Comparison of ENCODE assay signal across 10 mouse cellular contexts in the genomic region with DNA sequence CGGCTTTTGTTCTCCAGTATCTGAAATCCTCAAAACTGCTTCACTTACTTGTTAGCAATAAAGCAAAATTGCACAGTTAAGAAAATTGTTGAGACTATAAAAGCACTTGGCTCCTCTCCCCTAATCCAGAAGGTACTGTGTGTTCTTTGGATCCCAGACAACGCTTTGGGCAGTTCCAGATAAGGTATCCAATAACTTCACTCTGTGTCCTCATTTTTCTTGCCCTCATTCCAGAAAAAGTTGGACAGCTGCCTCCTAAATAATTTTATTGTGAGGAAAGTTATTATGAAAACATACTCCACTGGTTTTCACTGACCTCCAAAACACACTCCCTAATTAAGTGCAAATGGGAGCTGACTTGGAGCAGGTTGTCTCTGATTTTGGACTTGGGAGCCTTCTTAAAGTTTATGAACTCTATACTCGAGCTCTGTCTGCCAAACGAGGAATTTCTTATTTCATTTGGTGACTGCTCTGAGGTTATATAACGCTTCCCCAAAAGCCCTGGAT.
A peak's percentile ranks its signal among the peaks of the same experiment; 100 is the strongest.
DNase-seq lines count a peak whose midpoint lies in the region; ATAC-seq lines count a peak whose summit lies in the region.
"Had no signal": no experiment of that assay in that cellular context is flagged by ENCODE, and none has a peak within 500 bp of the region (broad histone marks: within the 10 kb centered on the region; RNA-seq: fewer than 3 reads in every experiment).

No protein-coding gene starts in this region.

- H3K4me1 ChIP-seq in forebrain, embryonic 13.5 days, result no peaks in the 10 kb centered on the region
- H3K4me1 ChIP-seq: kidney, embryonic 15.5 days; stomach, embryonic 15.5 days had no signal

- WGBS in forebrain, embryonic 13.5 days, result 66% methylated on average over 5 of the region's 5 CpGs

- peak; percentile 93 for DNase-seq in heart, adult 8-10 months (ENCODE audit: low spot score)
- no peak for DNase-seq in heart, postnatal 4 days
- DNase-seq in urinary bladder, postnatal 36 days (ENCODE audit: low spot score in 2 of 2), result peak; percentile 26 to 34
- no peak for DNase-seq in urinary bladder, postnatal 10 days (ENCODE audit: low spot score)
- DNase-seq in heart, postnatal 25 days (ENCODE audit: low spot score), result peak; percentile 36
- no peak for DNase-seq in c-Kit-positive CD71-positive TER-119-positive erythroid progenitor cells, embryonic 14.5 days (ENCODE audit: low spot score)

- no peak overlapping the region for H3K4me2 ChIP-seq in forebrain, embryonic 13.5 days
- H3K4me2 ChIP-seq: heart, embryonic 13.5 days; kidney, embryonic 15.5 days; stomach, embryonic 15.5 days had no signal

- H3K9ac ChIP-seq in forebrain, embryonic 13.5 days, result no peak overlapping the region
- H3K9ac ChIP-seq: heart, embryonic 13.5 days; kidney, embryonic 15.5 days; stomach, embryonic 15.5 days had no signal

- H3K27ac ChIP-seq in forebrain, embryonic 13.5 days, result no peak overlapping the region
- H3K27ac ChIP-seq: heart, embryonic 13.5 days; kidney, embryonic 15.5 days; stomach, embryonic 15.5 days had no signal

- no peak overlapping the region for H3K4me3 ChIP-seq in forebrain, embryonic 13.5 days
- H3K4me3 ChIP-seq: heart, embryonic 13.5 days; kidney, embryonic 15.5 days; stomach, embryonic 15.5 days had no signal

- H3K27me3 ChIP-seq in forebrain, embryonic 13.5 days, result 0 out of 2 replicates have a peak, but pooled peaks cover 2% of the 10 kb centered on the region
- H3K27me3 ChIP-seq: stomach, embryonic 15.5 days had no signal

- no peaks in the 10 kb centered on the region for H3K36me3 ChIP-seq in forebrain, embryonic 13.5 days (ENCODE audit: poor library complexity, severe bottlenecking)
- H3K36me3 ChIP-seq: heart, embryonic 13.5 days; kidney, embryonic 15.5 days; stomach, embryonic 15.5 days had no signal

- ATAC-seq in forebrain, embryonic 13.5 days, result no peak

- intact Hi-C loops in heart, postnatal 25 days (cut with DNase I), result loop anchor here (5.0 kb wide), 2 partner anchors 180 to 230 kb away; no protein-coding TSS in a partner anchor

- H3K9me3 ChIP-seq in forebrain, embryonic 13.5 days (replicated peaks), result no peaks in the 10 kb centered on the region
- H3K9me3 ChIP-seq: heart, embryonic 13.5 days; kidney, embryonic 15.5 days; stomach, embryonic 15.5 days had no signal

Comparison
In these comparisons a context has a peak if more than half of its experiments do, and no peak if none do; other contexts are left out.
1. DNase-seq: peak in heart, adult 8-10 months (single experiment), urinary bladder, postnatal 36 days (2 of 2) and heart, postnatal 25 days (single experiment); none in heart, postnatal 4 days (single experiment), urinary bladder, postnatal 10 days (single experiment) and c-Kit-positive CD71-positive TER-119-positive erythroid progenitor cells, embryonic 14.5 days (single experiment).